Mouse (Mus musculus) heart, embryonic 10.5 days (tissue): ENCODE data around the gene Mllt6. TPM values are rescaled to one million over a fixed set of nuclear protein-coding genes. Genes with fewer than 3 reads are reported as not detected.
"Not testable (repeated sequence)": the region's sequence is repeated elsewhere in the genome, so short reads cannot be mapped to it uniquely, and the experiment has no call there.

Experiments
- DNase-seq: peaks from one replicate; pipeline ENCODE4 v3.0.0-alpha.2; 2017; ENCODE audit warnings: low spot score
- H3K27ac ChIP-seq: fragments of 300-500 bp; sonication (generic); 2 replicates; pipeline ENCODE4 v1.5.1; 2016; ENCODE audit warnings: mild to moderate bottlenecking
- H3K27me3 ChIP-seq: fragments of 300-500 bp; sonication (generic); 2 replicates; pipeline ENCODE4 v1.6.1; 2016; ENCODE audit warnings: mild to moderate bottlenecking; ENCODE audit not compliant: poor library complexity, insufficient read depth, severe bottlenecking
- H3K36me3 ChIP-seq: fragments of 300-500 bp; sonication (generic); 2 replicates; pipeline ENCODE4 v1.6.1; 2016; ENCODE audit warnings: mild to moderate bottlenecking, moderate library complexity
- H3K4me1 ChIP-seq: fragments of 300-500 bp; sonication (generic); 2 replicates; pipeline ENCODE4 v1.6.1; 2016; ENCODE audit warnings: mild to moderate bottlenecking
- H3K4me3 ChIP-seq: fragments of 300-500 bp; sonication (generic); 2 replicates; pipeline ENCODE4 v1.5.1; 2016; ENCODE audit warnings: mild to moderate bottlenecking, moderate library complexity
- H3K9me3 ChIP-seq: fragments of 300-500 bp; sonication (generic); 2 replicates; pipeline ENCODE4 v1.6.1; 2016; ENCODE audit warnings: mild to moderate bottlenecking, moderate library complexity
- WGBS: fragments of 180-500 bp; shearing (Covaris S2); methylation state at CpG from one replicate; pipeline ENCODE4 v1.1.7; 2016; 5-methylcytosine and 5-hydroxymethylcytosine counted together
- polyA plus RNA-seq: library from polyadenylated mRNA; unstranded; fragments of >200 nt; fragmentation: Nextera tagmentation; extraction: Ambion mirVana; gene quantifications from 2 replicates; pipeline ENCODE4 v1.2.1, GENCODE M21; 2016

Gene Mllt6
- polyA plus RNA-seq, 1 experiment from 2014 or later: 2.2 TPM

GRCm38 (mm10) chr11:97656269-97656971, 6.8 kb upstream of the Mllt6 start:
- Histone ChIP-seq H3K27ac (peak overlapping the region; percentile 67; the same call in 1 of the 2 replicates), H3K36me3 (no peaks in the 10 kb centered on the region), H3K4me3 (no peak overlapping the region), H3K27me3 (0 out of 2 replicates have a peak, but pooled peaks cover 6% of the 10 kb centered on the region), H3K4me1 (peaks cover 45% of the 10 kb centered on the region), H3K9me3 (no peaks in the 10 kb centered on the region)
- DNase-seq: no peak
- 73% methylated on average over 14 of the region's 14 CpGs for WGBS

- 28% methylated on average over 4 of the region's 6 CpGs for WGBS
- Histone ChIP-seq H3K9me3 (no peaks in the 10 kb centered on the region), H3K27ac (peak overlapping the region; percentile 67), H3K4me1 (peaks cover 54% of the 10 kb centered on the region), H3K36me3 (no peaks in the 10 kb centered on the region), H3K4me3 (0 out of 2 replicates have a peak overlapping the region, but pooled peaks have one; percentile 12), H3K27me3 (0 out of 2 replicates have a peak, but pooled peaks cover 11% of the 10 kb centered on the region)
- no peak for DNase-seq
Measured at GRCm38 (mm10) chr11:97657184-97657945, 5.8 kb upstream of the Mllt6 start.

- DNase-seq, H3K27ac ChIP-seq, H3K36me3 ChIP-seq, H3K4me3 ChIP-seq, H3K9me3 ChIP-seq: not testable (repeated sequence)
- WGBS: 86% methylated on average over 6 of the region's 6 CpGs
- Histone ChIP-seq H3K4me1 (peaks cover 58% of the 10 kb centered on the region), H3K27me3 (0 out of 2 replicates have a peak, but pooled peaks cover 11% of the 10 kb centered on the region)
Measured at GRCm38 (mm10) chr11:97657967-97658366, 5.2 kb upstream of the Mllt6 start.

GRCm38 (mm10) chr11:97658751-97659266, 4.4 kb upstream of the Mllt6 start:
- WGBS: 24% methylated on average over 11 of the region's 11 CpGs
- H3K27ac ChIP-seq: peak overlapping the region; percentile 97

GRCm38 (mm10) chr11:97659267-97659989, 3.8 kb upstream of the Mllt6 start:
- 12% methylated on average over 13 of the region's 13 CpGs for WGBS
- Histone ChIP-seq H3K27me3 (0 out of 2 replicates have a peak, but pooled peaks cover 11% of the 10 kb centered on the region), H3K36me3 (no peaks in the 10 kb centered on the region), H3K4me1 (peaks cover 62% of the 10 kb centered on the region), H3K9me3 (no peaks in the 10 kb centered on the region), H3K4me3 (peak overlapping the region; percentile 91), H3K27ac (peak overlapping the region; percentile 97)
- DNase-seq: no peak

More at GRCm38 (mm10) chr11:97658751-97659266, 4.4 kb upstream of the Mllt6 start:
- H3K9me3 ChIP-seq: no peaks in the 10 kb centered on the region
- H3K4me3 ChIP-seq: peak overlapping the region; percentile 91
- 0 out of 2 replicates have a peak, but pooled peaks cover 11% of the 10 kb centered on the region for H3K27me3 ChIP-seq
- no peak for DNase-seq
- H3K4me1 ChIP-seq: peaks cover 58% of the 10 kb centered on the region
- no peaks in the 10 kb centered on the region for H3K36me3 ChIP-seq

GRCm38 (mm10) chr11:97659990-97660714, 3.1 kb upstream of the Mllt6 start:
- peak overlapping the region; percentile 97 for H3K27ac ChIP-seq
- H3K9me3 ChIP-seq: no peaks in the 10 kb centered on the region
- WGBS: under 1% methylated on average over 77 of the region's 78 CpGs
- peaks cover 70% of the 10 kb centered on the region for H3K4me1 ChIP-seq
- DNase-seq: peak; percentile 91
- 0 out of 2 replicates have a peak, but pooled peaks cover 11% of the 10 kb centered on the region for H3K27me3 ChIP-seq
- H3K4me3 ChIP-seq: peak overlapping the region; percentile 91
- peaks cover 1% of the 10 kb centered on the region for H3K36me3 ChIP-seq

GRCm38 (mm10) chr11:97660734-97661647, 2.2 kb upstream of the Mllt6 start:
- 5% methylated on average over 27 of the region's 27 CpGs for WGBS
- no peaks in the 10 kb centered on the region for H3K9me3 ChIP-seq
- H3K4me3 ChIP-seq: peak overlapping the region; percentile 91
- no peak for DNase-seq
- H3K27ac ChIP-seq: peak overlapping the region; percentile 97
- peaks cover 74% of the 10 kb centered on the region for H3K4me1 ChIP-seq
- H3K36me3 ChIP-seq: peaks cover 9% of the 10 kb centered on the region
- H3K27me3 ChIP-seq: 0 out of 2 replicates have a peak, but pooled peaks cover 11% of the 10 kb centered on the region

GRCm38 (mm10) chr11:97661648-97662133, 1.5 kb upstream of the Mllt6 start:
- Histone ChIP-seq H3K4me3 (peak overlapping the region; percentile 91), H3K27me3 (0 out of 2 replicates have a peak, but pooled peaks cover 11% of the 10 kb centered on the region), H3K4me1 (peaks cover 70% of the 10 kb centered on the region), H3K36me3 (peaks cover 16% of the 10 kb centered on the region), H3K9me3 (no peaks in the 10 kb centered on the region), H3K27ac (peak overlapping the region; percentile 97)
- under 1% methylated on average over 20 of the region's 20 CpGs for WGBS
- DNase-seq: no peak

- no peak for DNase-seq
- under 1% methylated on average over 21 of the region's 21 CpGs for WGBS
- H3K27me3 ChIP-seq: 0 out of 2 replicates have a peak, but pooled peaks cover 11% of the 10 kb centered on the region
- peaks cover 23% of the 10 kb centered on the region for H3K36me3 ChIP-seq
- H3K4me3 ChIP-seq: peak overlapping the region; percentile 91
- H3K4me1 ChIP-seq: peaks cover 67% of the 10 kb centered on the region
- H3K9me3 ChIP-seq: no peaks in the 10 kb centered on the region
- H3K27ac ChIP-seq: peak overlapping the region; percentile 97
Measured at GRCm38 (mm10) chr11:97662207-97662892, 864 bp upstream of the Mllt6 start.

- no peak for DNase-seq
- peak overlapping the region; percentile 97 for H3K27ac ChIP-seq
Measured at GRCm38 (mm10) chr11:97663528-97664338, 519 bp downstream of the Mllt6 start.

More at GRCm38 (mm10) chr11:97663528-97664338, 519 bp downstream of the Mllt6 start:
- 0 out of 2 replicates have a peak, but pooled peaks cover 11% of the 10 kb centered on the region for H3K27me3 ChIP-seq
- no peaks in the 10 kb centered on the region for H3K9me3 ChIP-seq
- H3K4me3 ChIP-seq: peak overlapping the region; percentile 91
- peaks cover 69% of the 10 kb centered on the region for H3K4me1 ChIP-seq
- under 1% methylated on average over 43 of the region's 57 CpGs for WGBS
- H3K36me3 ChIP-seq: peaks cover 36% of the 10 kb centered on the region
